Mouse (Mus musculus) olfactory bulb, adult 2 months (tissue): Measurements from ENCODE around the gene Kcnq4.

ENCODE experiments used
- CTCF ChIP-seq: fragments of 200-500 bp; IDR thresholded peaks from 2 replicates; pipeline ENCODE4 v1.5.1; 2012; ENCODE audit warnings: low read depth, mild to moderate bottlenecking, low read length, moderate library complexity; ENCODE audit not compliant: insufficient read depth
- POLR2A ChIP-seq: fragments of 200-500 bp; IDR thresholded peaks from 2 replicates; pipeline ENCODE4 v1.6.1; 2012; ENCODE audit warnings: mild to moderate bottlenecking, low read depth, low read length, moderate library complexity; ENCODE audit not compliant: insufficient read depth

DNA sequence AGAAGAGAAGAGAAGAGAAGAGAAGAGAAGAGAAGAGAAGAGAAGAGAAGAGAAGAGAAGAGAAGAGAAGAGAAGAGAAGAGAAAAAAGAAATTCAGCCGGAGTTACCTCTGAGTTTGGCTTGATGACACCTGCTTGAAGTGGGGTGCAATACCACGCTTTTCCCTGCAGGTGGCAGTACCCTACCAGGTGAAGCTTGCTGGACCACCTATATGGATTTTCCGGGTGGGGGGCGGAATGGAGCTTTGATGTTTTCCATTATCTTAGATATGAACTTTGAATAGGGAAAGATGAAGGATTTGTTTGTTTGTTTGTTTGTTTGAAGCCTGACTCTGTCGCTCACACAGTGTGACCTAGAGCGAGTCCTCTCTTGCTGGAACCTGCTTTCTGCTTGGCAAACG lies 67.5 kb downstream of the Kcnq4 start:
- TF ChIP-seq CTCF (peak; percentile 30; the same call in 1 of the 2 replicates), POLR2A (no peak)
